ENCODE assay signal across 23 mouse cellular contexts in the genomic region with DNA sequence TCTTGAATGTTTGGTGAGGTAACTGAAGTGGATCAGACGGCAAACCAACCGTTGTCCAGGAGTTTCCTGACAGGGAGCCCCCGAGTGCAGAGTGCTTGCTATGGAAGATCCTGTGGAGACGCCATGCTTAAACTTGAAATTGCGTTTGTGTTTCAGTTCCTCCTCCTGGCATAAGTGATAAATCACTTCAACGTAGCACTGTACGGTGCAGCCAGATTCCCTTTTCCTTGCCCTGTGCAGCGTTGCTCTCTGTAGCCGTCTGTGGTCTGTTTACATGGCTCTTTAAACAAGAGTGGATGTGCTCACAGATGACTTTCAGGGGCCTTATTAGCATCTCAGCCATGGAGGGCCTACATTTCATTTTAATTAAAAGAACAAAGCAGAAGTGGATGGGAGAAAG.
DNase-seq lines count a peak whose midpoint lies in the region; ATAC-seq and TF ChIP-seq lines count a peak whose summit lies in the region.
"Had no signal": no experiment of that assay in that cellular context is flagged by ENCODE, and none has a peak within 500 bp of the region (broad histone marks: within the 10 kb centered on the region; RNA-seq: fewer than 3 reads in every experiment).

No protein-coding gene starts in this region.

- H3K36me3 ChIP-seq in hindbrain, embryonic 14.5 days (replicated peaks; ENCODE audit: control insufficient read depth, insufficient read depth), result no peaks in the 10 kb centered on the region
- no peaks in the 10 kb centered on the region for H3K36me3 ChIP-seq in hindbrain, postnatal 0 days (ENCODE audit: insufficient read depth, low read length)
- H3K36me3 ChIP-seq in lung, embryonic 15.5 days, result no peaks in the 10 kb centered on the region
- H3K36me3 ChIP-seq: embryonic facial prominence, embryonic 15.5 days; hindbrain, embryonic 15.5 days; liver, embryonic 15.5 days had no signal

- no peaks in the 10 kb centered on the region for H3K27me3 ChIP-seq in hindbrain, embryonic 14.5 days (ENCODE audit: control insufficient read depth, insufficient read depth, low read length)
- no peaks in the 10 kb centered on the region for H3K27me3 ChIP-seq in hindbrain, postnatal 0 days (ENCODE audit: insufficient read depth, low read length)
- H3K27me3 ChIP-seq in lung, embryonic 15.5 days, result no peaks in the 10 kb centered on the region
- H3K27me3 ChIP-seq: embryonic facial prominence, embryonic 15.5 days; hindbrain, embryonic 15.5 days; kidney, embryonic 15.5 days; limb, embryonic 13.5 days had no signal

- WGBS in hindbrain, embryonic 14.5 days, result 60% methylated on average over 9 of the region's 9 CpGs
- WGBS in hindbrain, postnatal 0 days, result 62% methylated on average over 9 of the region's 9 CpGs
- WGBS in lung, embryonic 15.5 days, result 22% methylated on average over 9 of the region's 9 CpGs

- peaks cover 7% of the 10 kb centered on the region; the same call in 1 of the 2 replicates for H3K4me1 ChIP-seq in hindbrain, embryonic 14.5 days (replicated peaks; ENCODE audit: control insufficient read depth, insufficient read depth, low read length)
- 0 out of 2 replicates have a peak, but pooled peaks cover 3% of the 10 kb centered on the region for H3K4me1 ChIP-seq in hindbrain, postnatal 0 days (ENCODE audit: insufficient read depth, low read length)
- H3K4me1 ChIP-seq in lung, embryonic 15.5 days, result peaks cover 27% of the 10 kb centered on the region
- H3K4me1 ChIP-seq: embryonic facial prominence, embryonic 15.5 days had no signal

- DNase-seq in hindbrain, embryonic 14.5 days (ENCODE audit: low spot score), result no peak
- DNase-seq in hindbrain, postnatal 0 days (ENCODE audit: low spot score), result no peak
- DNase-seq in lung, postnatal 14 days, result no peak
- DNase-seq: adrenal gland, postnatal 25 days; cerebellum, adult 8-10 months; cerebellum, postnatal 36 days; gastrocnemius, adult 2 months; kidney, adult 11 months; kidney, postnatal 36 days; layer of hippocampus, postnatal 36 days; lung, postnatal 4 days had no signal

- no peaks in the 10 kb centered on the region for H3K9me3 ChIP-seq in hindbrain, embryonic 14.5 days (ENCODE audit: control insufficient read depth, low read length)
- no peaks in the 10 kb centered on the region for H3K9me3 ChIP-seq in hindbrain, postnatal 0 days (ENCODE audit: low read length)
- no peaks in the 10 kb centered on the region for H3K9me3 ChIP-seq in lung, embryonic 15.5 days
- H3K9me3 ChIP-seq: embryonic facial prominence, embryonic 15.5 days; heart, embryonic 10.5 days; hindbrain, embryonic 15.5 days; kidney, embryonic 15.5 days; limb, embryonic 13.5 days; liver, embryonic 15.5 days had no signal

- ATAC-seq in hindbrain, embryonic 14.5 days (ENCODE audit: low FRiP score), result no peak
- no peak for ATAC-seq in hindbrain, postnatal 0 days
- no peak for ATAC-seq in lung, embryonic 15.5 days (ENCODE audit: borderline replicate concordance, extremely low read depth, low FRiP score, low TSS enrichment)
- ATAC-seq in common myeloid progenitor, adult 5-6 weeks (replicated peaks; ENCODE audit: low read depth, poor library complexity, severe bottlenecking), result peak; percentile 40; the same call in 1 of the 2 replicates
- ATAC-seq in megakaryocyte progenitor cell, adult 5-6 weeks (replicated peaks; ENCODE audit: poor library complexity), result peak; percentile 40; the same call in 1 of the 2 replicates
- no peak for ATAC-seq in megakaryocyte-erythroid progenitor cell, adult 5-6 weeks (replicated peaks; ENCODE audit: low FRiP score, low TSS enrichment, poor library complexity, severe bottlenecking)
- ATAC-seq: forebrain, embryonic 14.5 days had no signal

- no peak overlapping the region for H3K9ac ChIP-seq in hindbrain, embryonic 14.5 days
- no peak overlapping the region for H3K9ac ChIP-seq in hindbrain, postnatal 0 days (replicated peaks; ENCODE audit: low read length)
- H3K9ac ChIP-seq in lung, embryonic 15.5 days, result no peak overlapping the region
- H3K9ac ChIP-seq: embryonic facial prominence, embryonic 15.5 days; hindbrain, embryonic 15.5 days; kidney, embryonic 15.5 days; limb, embryonic 13.5 days; liver, embryonic 15.5 days had no signal

- H3K4me2 ChIP-seq in hindbrain, embryonic 14.5 days (replicated peaks), result no peak overlapping the region
- no peak overlapping the region for H3K4me2 ChIP-seq in hindbrain, postnatal 0 days (ENCODE audit: low read depth, low read length)
- no peak overlapping the region for H3K4me2 ChIP-seq in lung, embryonic 15.5 days
- H3K4me2 ChIP-seq: embryonic facial prominence, embryonic 15.5 days; hindbrain, embryonic 15.5 days; kidney, embryonic 15.5 days; limb, embryonic 13.5 days; liver, embryonic 15.5 days; midbrain, embryonic 11.5 days had no signal

- peak overlapping the region; percentile 17; the same call in 1 of the 2 replicates for H3K27ac ChIP-seq in hindbrain, embryonic 14.5 days
- no peak overlapping the region; the same call in 1 of the 2 replicates for H3K27ac ChIP-seq in hindbrain, postnatal 0 days
- H3K27ac ChIP-seq in lung, embryonic 15.5 days, result 0 out of 2 replicates have a peak overlapping the region, but pooled peaks have one; percentile 21
- H3K27ac ChIP-seq: embryonic facial prominence, embryonic 15.5 days; gastrocnemius, adult 2 months; heart, embryonic 10.5 days; hindbrain, embryonic 15.5 days; kidney, embryonic 15.5 days; limb, embryonic 13.5 days; liver, embryonic 15.5 days had no signal

- H3K4me3 ChIP-seq in hindbrain, embryonic 14.5 days (replicated peaks; ENCODE audit: low read length), result no peak overlapping the region
- no peak overlapping the region for H3K4me3 ChIP-seq in hindbrain, postnatal 0 days (ENCODE audit: low read length)
- no peak overlapping the region for H3K4me3 ChIP-seq in lung, embryonic 15.5 days
- H3K4me3 ChIP-seq: embryonic facial prominence, embryonic 15.5 days; gastrocnemius, adult 2 months; heart, embryonic 10.5 days; hindbrain, embryonic 15.5 days; kidney, embryonic 15.5 days; limb, embryonic 13.5 days; liver, embryonic 15.5 days had no signal

- TF ChIP-seq CTCF in hindbrain, postnatal 0 days (IDR thresholded peaks at IDR 0.05; ENCODE audit: low read depth), result no peak

Comparison
In these comparisons a context has a peak if more than half of its experiments do, and no peak if none do; other contexts are left out.
1. ATAC-seq: peak in common myeloid progenitor, adult 5-6 weeks (single experiment) and megakaryocyte progenitor cell, adult 5-6 weeks (single experiment); none in hindbrain, embryonic 14.5 days (single experiment), hindbrain, postnatal 0 days (single experiment), lung, embryonic 15.5 days (single experiment) and megakaryocyte-erythroid progenitor cell, adult 5-6 weeks (single experiment).